Mouse (Mus musculus) gonadal fat pad, adult 2 months (tissue): Measurements from ENCODE around the gene Epb41l2. TPM values are rescaled to one million over a fixed set of nuclear protein-coding genes. Genes with fewer than 3 reads are reported as not detected.

Source experiments
- DNase-seq: peaks from one replicate; pipeline ENCODE4 v3.0.0-alpha.2; 2012; ENCODE audit warnings: low read depth
- polyA plus RNA-seq: library from polyadenylated mRNA; depleted of rRNA; stranded (reverse); fragments of >200 nt; gene quantifications from 2 replicates; pipeline ENCODE4 v1.2.3, GENCODE M21; 2012; rRNA removed

Gene Epb41l2
- polyA plus RNA-seq, result 80.5 and 80.8 TPM in 2 replicates

DNA sequence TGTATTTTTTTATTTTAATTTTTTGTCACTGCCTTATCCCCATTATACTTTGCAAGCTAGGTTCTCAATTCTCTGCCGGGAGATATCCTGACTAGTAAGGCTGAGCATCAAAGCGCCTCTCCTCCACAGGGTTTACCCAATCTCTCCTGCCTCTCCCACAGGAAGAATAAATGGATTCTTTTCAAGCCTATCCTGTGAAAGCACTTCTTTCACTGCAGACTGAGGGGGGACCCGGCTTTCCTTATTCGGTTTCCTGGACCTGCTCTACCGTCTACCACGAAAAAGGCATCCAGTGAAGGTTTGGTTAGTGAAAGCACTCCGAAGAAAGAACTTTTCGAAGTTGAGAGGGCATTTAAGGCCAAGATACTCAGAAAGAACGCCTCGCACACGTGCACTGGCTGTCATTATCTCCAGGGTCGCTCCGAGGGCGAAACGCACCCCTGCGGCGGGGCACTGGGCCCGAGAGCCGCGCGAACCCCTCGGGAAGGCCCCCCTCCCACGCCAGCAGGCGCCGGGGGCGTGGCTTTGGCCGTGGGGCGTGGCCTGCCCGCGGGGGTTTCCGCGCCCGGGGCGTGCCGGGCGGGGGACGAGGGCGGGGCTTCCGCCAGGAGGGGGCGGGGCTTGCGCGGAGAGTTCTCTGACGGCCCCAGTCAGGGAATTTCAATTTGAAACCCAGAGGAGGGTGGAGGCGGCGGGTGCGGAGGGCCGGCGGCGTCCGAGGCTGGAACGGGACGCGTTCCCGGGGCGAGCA lies at the start of gene Epb41l2:
Gene Epb41l2, plus strand, starts transcription at position 591 of the 751 bp plus-strand sequence.
- DNase-seq, result no peak

DNA sequence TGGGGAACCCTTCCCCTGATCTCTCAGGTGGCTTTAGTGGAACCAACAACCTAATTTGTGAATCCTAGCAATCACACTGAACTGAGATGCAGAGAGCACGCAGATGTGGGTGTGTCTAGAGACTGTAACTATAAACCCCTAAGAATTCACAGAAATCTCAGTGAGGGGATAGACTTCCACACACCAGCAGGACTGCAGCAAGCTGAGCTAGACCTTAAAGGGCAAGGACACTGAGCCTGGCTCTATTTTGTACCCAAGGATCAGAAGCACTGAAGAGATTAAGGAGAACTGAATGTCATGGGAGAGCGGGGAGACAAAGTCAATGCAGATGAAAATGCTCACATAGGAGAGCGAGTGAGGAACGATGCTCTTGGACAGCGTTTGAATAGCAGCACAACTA lies 49.6 kb upstream of the Epb41l2 start:
- DNase-seq, result no peak

DNA sequence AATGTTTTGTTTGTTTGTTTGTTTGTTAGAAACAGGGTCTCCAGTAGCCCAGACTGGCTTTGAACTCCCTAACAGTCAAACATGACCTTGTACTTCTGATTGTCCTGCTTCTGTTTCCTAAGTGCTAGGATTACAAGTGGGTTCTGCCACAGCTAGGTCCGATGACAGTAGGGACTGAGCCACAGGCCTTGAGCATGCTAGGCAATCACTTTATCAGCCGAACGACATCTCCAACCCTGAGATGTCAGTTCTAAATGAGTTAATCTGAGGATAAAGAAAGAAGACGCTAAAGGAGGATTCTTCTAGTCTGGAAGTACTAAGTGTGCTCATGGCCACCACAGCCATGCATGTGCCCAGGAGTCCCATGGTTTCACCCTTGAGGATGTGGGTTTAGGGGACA lies 48.9 kb upstream of the Epb41l2 start:
- DNase-seq, result no peak

DNA sequence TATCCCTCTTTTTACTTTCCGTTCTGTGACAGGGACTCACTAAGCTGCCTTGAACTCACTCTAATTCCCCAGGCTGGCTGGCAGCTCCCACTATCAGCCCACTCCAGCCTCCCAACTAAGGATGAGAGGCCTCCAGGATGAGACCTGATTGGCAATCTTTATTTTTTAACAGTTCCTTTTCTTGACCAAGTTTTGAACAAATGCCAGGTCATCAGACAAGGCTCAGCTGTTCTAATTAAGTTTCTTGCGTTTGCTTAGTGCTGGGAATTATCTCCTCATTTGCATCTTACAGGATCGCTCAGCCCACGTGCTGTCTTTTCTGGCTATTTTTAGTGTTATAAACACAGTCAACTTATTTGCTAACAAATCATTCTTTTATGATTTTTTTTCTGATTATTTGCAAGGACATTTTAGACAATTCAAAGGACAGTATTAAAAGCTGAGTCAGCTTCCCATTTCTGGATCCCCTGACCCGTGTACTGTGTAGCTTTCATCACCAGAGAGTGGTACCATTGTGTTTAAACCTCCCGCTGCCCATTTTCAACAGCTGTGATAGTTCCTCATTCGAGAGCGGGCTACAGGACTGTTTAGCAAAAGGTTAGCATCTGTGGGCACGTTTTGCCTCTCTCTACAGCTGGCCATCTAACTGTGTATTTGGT lies 47.9 kb upstream of the Epb41l2 start:
- DNase-seq, result no peak

DNA sequence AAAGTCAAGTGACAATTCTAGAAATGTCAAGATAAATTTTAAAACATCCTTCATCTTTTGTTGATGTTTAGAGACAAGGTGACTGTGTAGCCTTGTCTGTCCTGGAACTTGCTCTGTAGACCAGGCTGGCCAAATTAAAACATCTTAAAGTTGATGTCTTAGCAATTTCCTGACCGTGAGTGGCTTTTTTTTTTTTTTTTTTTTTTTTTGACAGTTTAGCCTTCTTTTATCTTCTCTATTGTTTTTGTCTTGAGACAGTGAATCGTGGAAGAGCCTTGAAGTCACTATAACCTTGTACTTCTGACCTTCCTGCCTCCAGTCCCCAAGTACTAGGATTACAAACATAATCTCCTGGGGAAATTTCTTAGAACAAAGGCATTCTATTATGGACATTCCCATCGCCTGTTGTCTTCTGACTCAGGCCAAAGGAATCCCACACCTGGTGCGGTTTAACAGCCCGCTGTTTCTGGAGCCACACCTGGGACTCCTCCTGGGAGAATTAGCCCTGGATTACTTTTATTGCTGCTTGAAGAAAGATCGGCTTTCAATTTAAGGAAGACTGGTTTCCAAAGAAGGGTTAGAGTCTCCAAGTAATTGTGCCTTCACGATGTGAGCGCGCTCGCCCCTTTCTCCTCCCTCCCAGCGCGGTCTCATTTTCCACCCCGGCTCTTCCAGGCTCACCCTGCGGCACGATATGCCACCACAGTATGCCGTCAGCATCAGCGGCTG lies 45.6 kb upstream of the Epb41l2 start:
- no peak for DNase-seq

DNA sequence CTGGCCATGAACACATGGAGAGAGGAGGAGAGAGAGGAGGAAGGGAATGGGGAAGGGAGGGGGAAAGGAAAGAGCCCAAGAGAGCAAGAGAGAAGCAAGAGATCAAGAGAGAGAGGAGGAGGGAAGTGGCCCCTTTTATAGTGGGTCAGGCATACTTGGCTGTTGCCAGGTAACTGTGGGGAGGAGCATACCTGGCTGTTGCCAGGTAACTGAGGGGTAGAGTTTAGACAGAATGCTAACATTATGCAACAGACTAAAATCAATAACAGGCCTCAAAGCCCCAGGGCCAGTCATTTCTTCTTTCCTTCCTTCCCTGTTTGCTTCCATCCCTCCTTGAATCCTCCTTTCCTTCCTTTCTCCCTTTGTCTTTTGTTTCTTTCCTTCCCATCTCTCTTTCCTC lies 41.9 kb upstream of the Epb41l2 start:
- no peak for DNase-seq

DNA sequence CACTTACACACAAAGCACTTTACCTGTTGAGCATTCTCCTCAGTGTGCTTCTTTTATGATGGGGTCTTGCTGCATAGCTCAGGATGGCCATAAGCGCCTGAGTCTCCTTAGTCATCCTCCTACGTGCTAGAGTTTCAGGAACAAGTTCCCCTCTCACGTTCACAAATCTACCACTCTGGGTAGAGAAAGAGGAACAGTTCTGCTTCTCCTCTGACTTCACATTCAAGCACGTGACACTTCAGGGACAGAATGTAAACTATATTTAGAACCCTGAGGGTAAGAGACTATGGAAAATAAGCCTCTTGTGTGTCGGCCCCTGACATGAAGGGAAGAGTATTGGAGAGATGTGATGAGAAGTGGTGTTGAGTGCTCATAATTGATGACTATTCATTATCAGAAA lies 41.2 kb upstream of the Epb41l2 start:
- DNase-seq, result no peak

DNA sequence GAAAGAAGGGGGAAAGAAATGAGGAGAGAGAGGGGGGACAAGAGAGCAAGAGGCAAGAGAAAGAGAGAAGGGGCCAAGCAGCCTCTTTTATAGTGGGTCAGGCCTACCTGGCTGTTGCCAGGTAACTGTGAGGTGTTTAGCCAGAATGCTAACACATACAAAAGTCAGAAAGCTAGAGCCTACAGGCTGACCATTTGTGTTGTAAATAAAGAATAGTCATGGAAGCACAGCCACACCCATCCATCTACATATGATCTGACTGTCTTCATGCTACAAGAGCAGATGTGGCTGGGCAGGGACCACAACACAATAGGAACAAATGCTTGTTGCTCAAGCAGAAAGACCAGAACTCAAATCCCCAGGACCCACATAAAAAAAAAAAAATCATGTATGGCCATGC lies 40.1 kb upstream of the Epb41l2 start:
- no peak for DNase-seq

DNA sequence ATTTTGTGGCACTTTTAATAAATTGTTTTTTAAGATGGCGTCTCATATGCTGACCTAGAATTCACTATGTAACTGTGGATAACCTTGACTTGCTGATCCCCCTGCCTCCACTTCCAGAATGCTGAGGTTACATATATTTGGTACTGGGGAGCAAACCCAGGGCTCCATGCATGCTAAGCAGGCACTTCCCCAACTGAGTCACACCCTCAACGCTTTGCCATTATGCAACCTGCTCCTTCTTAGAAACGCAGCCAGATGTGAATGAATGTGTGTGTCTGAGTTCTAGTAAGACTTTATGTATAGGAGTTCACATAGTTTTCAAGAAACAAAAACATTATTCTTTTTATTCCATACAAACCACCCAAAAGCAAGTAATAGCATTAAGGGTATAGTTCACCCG lies 38.4 kb upstream of the Epb41l2 start:
- no peak for DNase-seq

DNA sequence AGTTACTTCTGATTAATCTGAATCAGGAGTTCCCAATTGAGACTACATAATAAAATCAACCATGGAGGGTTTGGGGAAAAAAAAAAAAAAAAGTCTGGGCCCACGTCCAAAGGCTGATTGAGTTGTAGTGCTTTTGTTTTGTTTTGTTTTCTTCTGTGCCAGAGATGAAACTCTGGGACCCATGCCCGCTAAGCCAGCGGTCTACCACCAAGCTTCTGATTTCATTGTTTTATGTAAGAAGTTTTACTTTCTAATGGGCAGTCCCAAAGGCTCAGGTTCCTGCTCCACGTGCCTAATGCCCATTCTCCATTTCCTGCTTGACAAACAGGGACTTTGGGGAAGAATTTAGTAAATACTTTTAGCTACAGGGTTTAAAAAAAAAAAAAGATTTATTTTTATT lies 33.9 kb upstream of the Epb41l2 start:
- DNase-seq, result no peak

DNA sequence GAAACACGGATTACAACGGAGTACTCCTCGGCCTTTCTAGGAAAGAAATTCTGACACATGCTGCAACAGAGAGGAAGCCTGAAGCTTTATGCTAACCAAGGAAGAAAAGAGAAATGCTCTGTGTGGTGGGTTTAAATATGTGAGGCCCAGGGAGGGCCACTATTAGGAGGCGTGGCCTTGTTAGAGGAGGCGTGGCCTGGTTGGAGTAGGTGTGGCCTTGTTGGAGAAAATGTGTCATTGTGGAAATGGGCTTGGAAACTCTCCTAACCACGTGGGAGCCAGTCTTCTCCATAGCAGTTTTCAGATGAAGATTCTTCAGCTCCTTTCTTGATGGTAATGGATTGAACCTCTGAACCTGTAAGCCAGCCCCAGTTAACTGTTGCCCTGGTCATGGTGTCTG lies 32.1 kb upstream of the Epb41l2 start:
- DNase-seq, result no peak

DNA sequence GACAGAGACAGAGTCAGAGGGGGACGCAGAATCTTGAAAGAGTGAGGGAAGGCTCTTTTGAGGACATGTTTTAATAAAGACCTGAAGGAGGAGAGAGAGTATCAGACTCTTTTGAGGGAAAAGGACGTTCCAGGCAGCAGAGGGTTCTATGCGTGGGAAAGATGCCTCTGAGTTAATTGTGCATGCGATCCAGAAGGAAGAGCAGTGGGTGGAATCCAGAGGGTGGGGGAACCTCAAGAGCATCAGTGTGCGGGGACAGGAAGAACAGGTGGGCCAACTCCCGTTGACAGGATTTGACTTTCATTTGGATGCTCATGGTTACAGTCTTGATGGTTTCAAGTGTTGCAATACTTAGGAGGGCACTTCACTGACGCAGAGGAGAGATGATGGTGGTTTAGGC lies 29.5 kb upstream of the Epb41l2 start:
- no peak for DNase-seq

DNA sequence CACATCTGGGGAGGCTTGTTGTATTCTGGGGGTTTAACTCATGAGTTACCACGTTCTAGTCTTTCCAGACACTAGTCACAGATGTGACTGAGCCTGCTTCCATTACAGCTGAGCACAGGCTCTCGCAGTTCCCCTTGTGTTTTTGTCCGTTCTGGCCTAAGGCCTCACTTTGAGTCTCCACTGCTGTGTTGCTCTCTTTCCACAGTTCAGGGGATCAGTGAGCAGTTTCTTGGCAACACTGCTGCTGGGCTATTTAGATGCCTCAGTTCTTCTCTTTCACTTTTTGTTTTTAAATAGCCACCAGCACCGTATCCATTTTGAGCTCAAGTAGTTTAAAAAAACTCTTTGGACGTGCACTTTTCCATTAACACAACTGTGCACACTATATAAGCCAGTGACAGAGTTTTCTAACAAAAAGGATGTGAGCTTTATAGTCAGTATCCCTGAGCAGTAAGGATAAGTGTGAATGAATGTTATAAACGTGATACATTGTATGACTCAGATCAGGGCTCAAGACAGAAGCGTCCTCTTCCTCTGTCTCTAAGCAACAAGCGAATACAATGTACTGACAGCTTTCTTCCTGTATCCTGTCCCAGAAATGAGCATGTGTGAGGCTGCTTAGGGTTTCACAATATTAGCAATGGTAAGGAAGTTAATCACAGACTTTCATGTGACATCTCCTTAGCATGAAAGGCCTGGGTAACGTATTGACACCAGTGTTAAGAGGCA lies 28.1 kb upstream of the Epb41l2 start:
- DNase-seq, result no peak

DNA sequence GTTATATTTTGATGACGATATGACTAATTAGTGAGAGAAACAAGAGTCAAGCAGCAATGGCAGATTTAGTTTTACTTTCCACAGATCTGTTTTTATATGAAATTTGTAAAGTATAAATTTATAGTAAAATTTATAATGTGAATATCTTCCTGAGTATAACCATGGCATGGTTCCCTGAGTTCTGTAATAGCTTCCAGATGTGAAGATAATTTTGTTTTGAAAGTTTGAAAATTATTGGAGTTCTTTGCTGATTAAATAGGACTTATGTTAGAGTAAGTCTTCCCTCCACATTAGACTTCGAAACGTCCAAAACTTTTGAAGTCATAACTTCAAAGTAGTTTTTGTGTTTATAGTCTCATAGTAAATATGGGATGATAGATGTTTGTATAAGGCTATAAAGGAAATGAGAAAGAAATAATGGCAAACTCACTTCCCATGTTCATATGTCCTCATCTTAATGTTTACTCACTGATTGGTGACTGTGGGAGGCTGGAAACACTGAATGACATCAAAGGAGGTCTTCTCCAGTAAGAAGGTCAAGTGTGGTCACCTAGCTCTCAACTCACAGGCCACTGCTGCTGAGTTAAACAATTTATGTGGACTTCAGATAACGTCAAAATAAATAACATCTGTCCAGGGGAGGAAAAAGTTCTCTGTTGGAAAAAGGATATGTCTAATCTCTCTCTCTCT lies 26.1 kb upstream of the Epb41l2 start:
- no peak for DNase-seq

DNA sequence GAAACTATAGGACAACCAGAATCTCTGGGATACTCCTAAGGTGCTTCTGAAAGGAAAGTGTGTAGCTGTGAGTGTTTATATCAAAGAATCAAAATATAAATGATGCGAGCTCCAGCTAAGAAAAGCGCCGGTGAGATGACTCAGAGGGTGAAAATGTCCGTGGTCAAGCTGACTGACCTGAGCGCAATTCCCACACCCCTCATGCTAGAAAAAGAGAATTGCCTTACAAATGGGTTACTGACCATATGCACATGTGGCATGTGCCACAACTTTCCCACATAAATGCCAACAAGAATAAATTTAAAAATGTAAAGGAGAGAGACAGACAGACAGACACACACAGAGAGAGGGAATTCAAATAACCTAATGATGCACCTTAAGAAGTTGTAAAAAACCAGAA lies 18.9 kb upstream of the Epb41l2 start:
- no peak for DNase-seq

DNA sequence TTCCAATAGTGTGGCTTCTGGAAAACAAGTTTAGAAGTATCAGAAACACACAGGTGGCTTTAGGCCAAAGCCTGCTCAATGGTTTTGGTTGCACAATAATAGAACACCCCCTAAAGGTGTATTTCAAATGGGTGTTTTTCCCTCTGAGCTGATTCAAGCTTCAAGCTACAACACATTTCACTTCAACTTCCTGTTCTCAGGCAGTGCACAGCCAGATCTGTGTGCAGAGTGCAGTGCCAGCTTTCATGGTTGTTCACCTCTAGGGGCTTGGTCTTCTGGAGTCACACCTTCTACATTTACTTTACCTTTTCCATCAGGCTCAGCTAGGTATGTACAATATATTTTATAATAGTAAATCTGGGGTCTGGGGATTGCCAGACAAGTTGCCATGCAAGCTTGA lies 16.8 kb upstream of the Epb41l2 start:
- no peak for DNase-seq

DNA sequence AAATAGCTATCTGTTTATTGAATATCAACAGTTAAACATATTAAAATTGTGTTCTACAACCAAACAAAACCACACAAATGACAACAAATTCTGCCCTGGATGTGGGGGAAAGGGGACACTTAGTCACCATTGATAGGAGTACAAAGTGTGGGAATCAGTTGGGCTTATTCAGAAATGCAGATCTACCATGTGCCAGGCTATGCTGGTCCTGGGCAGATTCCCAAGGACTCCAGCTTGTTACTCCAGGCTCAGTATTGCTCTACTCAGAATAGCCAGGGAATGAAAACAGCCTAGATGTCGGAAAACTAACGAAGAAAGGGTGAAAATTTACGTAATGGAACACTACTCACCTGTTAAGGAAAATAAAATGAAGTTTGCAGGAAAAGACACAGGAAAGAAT lies 5.7 kb upstream of the Epb41l2 start:
- DNase-seq, result no peak

DNA sequence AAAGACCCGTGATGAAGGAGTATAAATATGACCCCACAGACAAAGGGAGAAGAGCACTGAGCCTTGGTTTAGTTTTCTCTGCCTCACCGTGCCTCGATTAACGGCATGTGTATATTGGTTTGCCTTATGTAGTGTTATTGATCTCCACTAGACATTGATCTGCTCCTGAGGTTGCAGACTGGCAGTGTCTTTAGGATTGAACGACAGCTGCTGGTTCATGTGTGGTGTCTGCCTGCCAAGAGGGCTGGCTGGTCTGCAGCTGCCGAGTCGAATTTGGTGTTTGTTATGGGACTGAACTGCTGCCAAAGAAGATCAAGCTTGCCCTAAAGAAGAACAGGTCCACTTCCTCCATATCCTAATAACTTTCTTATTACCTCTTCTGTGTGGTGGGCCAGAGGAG lies 5.2 kb upstream of the Epb41l2 start:
- no peak for DNase-seq

DNA sequence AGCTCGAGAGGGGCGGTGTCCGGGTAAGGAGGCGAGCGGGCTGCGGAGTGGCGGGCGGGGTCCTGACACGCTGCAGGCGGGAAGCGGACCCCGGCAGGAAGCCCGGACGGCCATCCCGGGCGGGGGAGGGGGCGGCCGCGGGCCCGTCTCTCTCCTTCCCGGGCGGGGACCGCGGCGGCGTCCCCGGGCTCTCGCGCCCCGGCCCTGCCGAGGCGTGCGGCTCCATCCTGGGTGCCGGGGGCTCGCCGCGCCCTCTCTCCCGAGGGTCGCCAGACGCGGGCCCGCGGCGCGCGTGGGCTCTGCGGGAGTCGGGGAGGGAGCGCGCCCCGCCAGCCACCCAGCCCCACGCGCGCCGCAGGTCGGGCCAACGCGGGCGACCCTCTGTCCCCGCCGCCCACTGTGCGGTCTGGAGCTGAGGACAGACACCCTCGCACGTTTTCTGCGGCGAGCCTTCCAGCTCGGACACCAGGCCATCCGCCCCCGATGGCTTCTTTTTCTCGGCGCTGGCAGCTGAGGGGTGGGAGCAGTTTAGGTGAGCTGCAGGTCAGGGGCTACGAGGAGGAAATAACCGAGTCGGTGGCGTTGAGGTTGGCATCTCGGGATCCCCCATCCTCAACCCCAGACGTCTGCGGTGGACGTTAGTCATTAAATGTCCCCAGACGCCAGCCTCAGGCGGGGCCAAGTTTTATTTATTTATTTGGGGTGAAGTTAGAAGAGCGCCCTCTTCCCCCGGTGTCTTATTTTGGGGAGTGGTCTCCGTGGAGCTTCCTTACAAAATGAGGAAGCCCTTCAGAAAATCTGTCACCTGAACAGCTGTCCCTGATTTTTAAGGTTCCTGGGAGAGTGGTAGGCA lies 587 bp downstream of the Epb41l2 start:
- DNase-seq, result no peak

DNA sequence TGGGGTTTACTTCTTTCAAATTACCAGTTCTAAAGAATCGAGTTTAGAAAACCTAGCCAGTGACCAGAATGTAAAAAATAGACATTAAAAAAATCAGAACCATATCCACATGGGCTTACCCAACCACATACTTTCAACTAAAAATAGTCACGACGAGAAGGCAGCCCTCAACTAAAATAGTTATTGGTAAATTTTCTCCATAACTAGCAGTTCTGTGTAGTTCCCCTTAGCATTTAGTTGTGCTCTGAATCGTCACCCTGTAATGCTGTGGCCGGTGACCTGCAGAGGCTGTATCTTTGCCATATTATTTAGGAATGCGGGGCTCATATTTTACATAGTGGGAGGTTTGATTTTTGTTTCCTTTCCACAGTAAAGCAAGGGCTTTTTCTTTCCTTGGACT lies 2.6 kb downstream of the Epb41l2 start:
- no peak for DNase-seq

DNA sequence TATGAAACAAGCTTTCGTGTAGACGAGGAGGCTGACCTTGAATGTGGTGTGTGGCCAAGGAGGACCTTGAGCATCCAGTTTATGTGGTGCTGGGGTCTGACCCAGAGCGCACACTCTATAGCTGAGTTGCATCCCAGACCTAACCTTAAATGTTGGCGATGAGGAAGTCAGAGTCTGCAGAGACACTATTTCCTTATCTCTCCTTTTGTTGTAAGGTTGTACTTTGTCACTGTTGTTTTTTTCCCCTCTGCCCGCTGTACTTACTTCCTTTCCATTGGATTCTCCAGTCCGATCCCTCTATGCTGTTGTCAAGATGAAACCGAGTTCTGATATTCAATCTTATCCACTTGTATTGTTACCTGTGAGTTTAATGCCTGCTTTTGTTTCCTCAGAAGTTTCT lies 5.6 kb downstream of the Epb41l2 start:
- DNase-seq, result no peak
